Mouse (Mus musculus): ENCODE data around the gene Lipn. TPM values are rescaled to one million over a fixed set of nuclear protein-coding genes. Genes with fewer than 3 reads are reported as not detected.

The Lipn gene
- polyA plus RNA-seq, 1 experiment from 2014 or later = not detected

GRCm38 (mm10) chr19:34089011-34089680, 22.0 kb downstream of the Lipn start:
- Histone ChIP-seq H3K9me3 (replicated peaks) (no peaks in the 10 kb centered on the region), H3K9ac (no peak overlapping the region), H3K27me3 (replicated peaks) (no peaks in the 10 kb centered on the region), H3K27ac (ENCODE audit: poor library complexity, severe bottlenecking) (no peak overlapping the region), H3K4me1 (replicated peaks) (no peaks in the 10 kb centered on the region), H3K36me3 (no peaks in the 10 kb centered on the region), H3K4me3 (no peak overlapping the region), H3K4me2 (no peak overlapping the region)
- ATAC-seq (ENCODE audit: insufficient number of reproducible peaks, low FRiP score) = no peak
- WGBS = 65% methylated on average over 3 of the region's 3 CpGs

GRCm38 (mm10) chr19:34095381-34095780, 28.2 kb downstream of the Lipn start:
- no peak overlapping the region for H3K27ac ChIP-seq (ENCODE audit: poor library complexity, severe bottlenecking)
- H3K4me3 ChIP-seq = no peak overlapping the region
- no peak overlapping the region for H3K4me2 ChIP-seq
- H3K9me3 ChIP-seq (replicated peaks) = no peaks in the 10 kb centered on the region
- 76% methylated on average over 5 of the region's 5 CpGs for WGBS
- no peaks in the 10 kb centered on the region for H3K4me1 ChIP-seq (replicated peaks)
- no peaks in the 10 kb centered on the region for H3K27me3 ChIP-seq (replicated peaks)
- no peak overlapping the region for H3K9ac ChIP-seq
- no peak for ATAC-seq (ENCODE audit: insufficient number of reproducible peaks, low FRiP score)
- H3K36me3 ChIP-seq = no peaks in the 10 kb centered on the region

DNA sequence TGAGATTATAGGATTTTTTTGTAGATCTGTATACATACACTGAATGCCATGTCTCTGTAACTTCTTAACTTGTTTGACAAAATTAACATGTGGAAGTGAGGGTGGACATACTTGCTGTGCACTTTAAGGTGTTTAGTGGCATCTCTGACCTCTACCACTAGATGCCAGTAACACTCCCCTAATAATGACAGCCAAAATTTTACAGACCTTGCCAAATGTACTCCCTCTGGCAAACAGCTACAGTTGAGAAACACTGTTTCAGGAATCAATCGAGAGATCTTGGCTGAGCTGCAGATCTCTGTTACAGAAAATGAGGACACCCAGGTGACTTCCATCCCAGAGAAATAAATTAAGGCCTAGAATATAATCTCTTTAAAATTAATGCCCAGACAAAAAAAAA, 29.1 kb downstream of the Lipn start:
- no peaks in the 10 kb centered on the region for H3K36me3 ChIP-seq
- no peaks in the 10 kb centered on the region for H3K9me3 ChIP-seq (replicated peaks)
- no peak overlapping the region for H3K9ac ChIP-seq
- 66% methylated on average over 1 of the region's 1 CpGs for WGBS
- H3K27ac ChIP-seq (ENCODE audit: poor library complexity, severe bottlenecking) = no peak overlapping the region
- H3K27me3 ChIP-seq (replicated peaks) = no peaks in the 10 kb centered on the region
- H3K4me1 ChIP-seq (replicated peaks) = no peaks in the 10 kb centered on the region
- ATAC-seq (ENCODE audit: insufficient number of reproducible peaks, low FRiP score) = no peak
- no peak overlapping the region for H3K4me2 ChIP-seq
- H3K4me3 ChIP-seq = no peak overlapping the region

DNA sequence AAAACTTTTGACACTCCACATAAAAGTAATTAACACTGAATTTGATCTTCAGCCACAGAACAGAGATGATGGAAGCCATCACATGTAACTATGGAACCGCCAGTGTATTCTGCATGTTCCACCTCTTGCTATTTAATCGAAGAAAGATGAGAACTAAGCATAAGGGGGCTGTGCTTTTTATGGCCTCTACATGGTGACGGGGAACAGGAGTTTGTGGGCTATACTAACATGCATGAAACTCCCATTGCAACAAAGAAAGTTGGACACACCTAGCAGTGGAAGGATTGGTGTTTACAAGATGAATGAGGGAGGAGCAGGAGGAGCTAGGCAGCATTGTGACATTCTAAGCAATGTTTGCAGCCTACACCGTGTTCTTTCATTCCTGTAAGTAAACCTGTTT, 33.5 kb downstream of the Lipn start, which contains the start of gene Lipm:
Gene Lipm (plus strand): TSS at position 301 of the 400 bp plus-strand sequence.
- Histone ChIP-seq H3K27ac (ENCODE audit: poor library complexity, severe bottlenecking) (no peak within 1 kb of the TSS), H3K4me2 (no peak within 1 kb of the TSS), H3K9me3 (replicated peaks) (no peaks in the 10 kb centered on the region), H3K36me3 (no peaks in the 10 kb centered on the region), H3K4me3 (no peak within 1 kb of the TSS), H3K9ac (no peak within 1 kb of the TSS), H3K27me3 (replicated peaks) (no peaks in the 10 kb centered on the region), H3K4me1 (replicated peaks) (no peaks in the 10 kb centered on the region)
- 81% methylated on average over 4 of the region's 4 CpGs for WGBS
- ATAC-seq (ENCODE audit: insufficient number of reproducible peaks, low FRiP score) = no peak

GRCm38 (mm10) chr19:34101888-34102287, 34.7 kb downstream of the Lipn start:
- Histone ChIP-seq H3K27me3 (replicated peaks) (no peaks in the 10 kb centered on the region), H3K9me3 (replicated peaks) (no peaks in the 10 kb centered on the region), H3K4me3 (no peak overlapping the region), H3K9ac (no peak overlapping the region), H3K4me1 (replicated peaks) (no peaks in the 10 kb centered on the region), H3K4me2 (no peak overlapping the region), H3K27ac (ENCODE audit: poor library complexity, severe bottlenecking) (no peak overlapping the region), H3K36me3 (no peaks in the 10 kb centered on the region)
- 84% methylated on average over 7 of the region's 7 CpGs for WGBS
- no peak for ATAC-seq (ENCODE audit: insufficient number of reproducible peaks, low FRiP score)

- Histone ChIP-seq H3K27ac (ENCODE audit: poor library complexity, severe bottlenecking) (no peak overlapping the region), H3K4me3 (no peak overlapping the region), H3K9me3 (replicated peaks) (no peaks in the 10 kb centered on the region), H3K36me3 (no peaks in the 10 kb centered on the region), H3K9ac (no peak overlapping the region), H3K4me1 (replicated peaks) (no peaks in the 10 kb centered on the region), H3K4me2 (no peak overlapping the region), H3K27me3 (replicated peaks) (no peaks in the 10 kb centered on the region)
- ATAC-seq (ENCODE audit: insufficient number of reproducible peaks, low FRiP score) = no peak
- WGBS = 84% methylated on average over 3 of the region's 3 CpGs
Measured at GRCm38 (mm10) chr19:34104841-34105240, 37.7 kb downstream of the Lipn start.

- ATAC-seq (ENCODE audit: insufficient number of reproducible peaks, low FRiP score) = no peak
- H3K9me3 ChIP-seq (replicated peaks) = no peaks in the 10 kb centered on the region
- 88% methylated on average over 1 of the region's 1 CpGs for WGBS
Measured at GRCm38 (mm10) chr19:34119102-34119501, 51.9 kb downstream of the Lipn start.

DNA sequence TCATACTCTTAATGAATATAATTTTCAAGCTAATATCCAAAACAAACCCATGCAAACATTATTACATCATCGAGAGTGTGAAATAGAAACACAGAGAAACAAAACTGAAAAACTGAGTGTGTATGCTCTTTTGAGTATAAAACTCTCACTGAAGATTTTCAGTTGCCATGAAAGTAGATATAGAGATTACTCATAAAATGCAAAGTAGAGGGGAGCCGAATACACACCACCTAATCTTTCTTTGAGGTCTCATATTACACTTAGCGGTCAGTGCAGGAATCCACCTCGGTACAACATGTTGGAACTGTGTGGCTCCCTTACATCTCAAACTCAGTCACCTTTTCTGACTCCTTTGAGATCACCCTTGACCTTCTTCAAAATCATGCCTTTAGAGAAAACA, 52.5 kb downstream of the Lipn start:
- no peaks in the 10 kb centered on the region; the same call in 1 of the 2 replicates for H3K4me1 ChIP-seq (replicated peaks)
- no peaks in the 10 kb centered on the region for H3K36me3 ChIP-seq
- H3K4me2 ChIP-seq = no peak overlapping the region
- ATAC-seq (ENCODE audit: insufficient number of reproducible peaks, low FRiP score) = no peak
- 64% methylated on average over 4 of the region's 4 CpGs for WGBS
- H3K27me3 ChIP-seq (replicated peaks) = no peaks in the 10 kb centered on the region
- H3K9me3 ChIP-seq (replicated peaks) = no peaks in the 10 kb centered on the region
- H3K27ac ChIP-seq (ENCODE audit: poor library complexity, severe bottlenecking) = no peak overlapping the region
- H3K4me3 ChIP-seq = no peak overlapping the region
- H3K9ac ChIP-seq = no peak overlapping the region

More at GRCm38 (mm10) chr19:34119102-34119501, 51.9 kb downstream of the Lipn start:
- Histone ChIP-seq H3K4me1 (replicated peaks) (no peaks in the 10 kb centered on the region; the same call in 1 of the 2 replicates), H3K27me3 (replicated peaks) (no peaks in the 10 kb centered on the region), H3K4me3 (no peak overlapping the region), H3K27ac (ENCODE audit: poor library complexity, severe bottlenecking) (no peak overlapping the region), H3K9ac (no peak overlapping the region), H3K36me3 (no peaks in the 10 kb centered on the region), H3K4me2 (no peak overlapping the region)

DNA sequence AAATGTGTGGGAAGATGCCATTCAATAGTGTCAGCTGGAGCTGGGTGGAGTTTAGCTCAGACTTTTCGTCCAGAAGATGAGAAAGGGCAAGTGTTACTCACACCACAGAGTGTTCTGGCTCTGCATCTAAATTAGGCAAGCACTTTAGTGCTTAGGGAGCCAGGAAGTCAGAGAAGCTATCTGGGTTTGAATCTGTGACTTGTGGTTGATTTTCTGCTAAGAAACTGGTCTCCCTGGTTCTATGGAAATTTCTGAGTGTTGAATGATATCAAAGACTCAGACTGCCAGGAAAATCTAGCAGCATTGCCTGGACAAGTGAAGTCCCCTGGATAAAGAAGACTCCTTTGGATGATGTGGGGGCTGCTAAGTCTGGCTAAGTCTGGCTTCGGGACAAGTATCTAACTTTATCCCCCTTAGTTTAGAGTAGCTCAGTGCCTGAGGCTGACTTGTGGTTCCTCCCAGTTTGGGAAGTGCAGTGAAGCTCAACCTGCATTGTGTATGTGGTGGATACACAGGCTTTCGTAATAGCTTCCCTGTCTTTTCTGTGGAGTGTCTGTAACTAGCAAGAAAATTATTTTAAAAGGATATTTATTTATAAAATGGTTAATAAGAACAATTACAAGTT, 53.1 kb downstream of the Lipn start:
- Histone ChIP-seq H3K9ac (no peak overlapping the region), H3K27ac (ENCODE audit: poor library complexity, severe bottlenecking) (no peak overlapping the region), H3K36me3 (no peaks in the 10 kb centered on the region), H3K27me3 (replicated peaks) (no peaks in the 10 kb centered on the region), H3K9me3 (replicated peaks) (no peaks in the 10 kb centered on the region), H3K4me2 (no peak overlapping the region), H3K4me1 (replicated peaks) (no peaks in the 10 kb centered on the region; the same call in 1 of the 2 replicates), H3K4me3 (no peak overlapping the region)
- ATAC-seq (ENCODE audit: insufficient number of reproducible peaks, low FRiP score) = no peak
- WGBS = 54% methylated on average over 3 of the region's 3 CpGs

Small RNA genes within 50 kb of the gene (microRNA-seq; reads per million reads assigned to microRNA genes)
- not detected for gene Gm23334

Other genes with a start within 250 kb of the Lipn start
- 0.15 TPM in 1 of 2 replicates, not detected in the other for gene Lipf, start 106.2 kb upstream of the Lipn start, polyA plus RNA-seq (2016; fragmentation: Nextera tagmentation; extraction: Ambion mirVana)
- not detected in 2 replicates for gene Lipk, start 59.1 kb upstream of the Lipn start, polyA plus RNA-seq (2016; fragmentation: Nextera tagmentation; extraction: Ambion mirVana)
- not detected in 2 replicates for gene Lipm, start 33.6 kb downstream of the Lipn start, polyA plus RNA-seq (2016; fragmentation: Nextera tagmentation; extraction: Ambion mirVana)
- not detected in 2 replicates for gene Ankrd22, start 98.7 kb downstream of the Lipn start, polyA plus RNA-seq (2016; fragmentation: Nextera tagmentation; extraction: Ambion mirVana)
- 5.2 and 6.9 TPM in 2 replicates for gene Stambpl1, start 124.9 kb downstream of the Lipn start, polyA plus RNA-seq (2016; fragmentation: Nextera tagmentation; extraction: Ambion mirVana)
- gene Acta2, start 188.2 kb downstream of the Lipn start, polyA plus RNA-seq (2016; fragmentation: Nextera tagmentation; extraction: Ambion mirVana) = 1,019 and 1,096 TPM in 2 replicates
- 2.2 and 2.4 TPM in 2 replicates for gene Fas, start 223.3 kb downstream of the Lipn start, polyA plus RNA-seq (2016; fragmentation: Nextera tagmentation; extraction: Ambion mirVana)